Mouse (Mus musculus) ES-Bruce4 (cell line): ENCODE results near the gene Klf9. TPM values are rescaled to one million over a fixed set of nuclear protein-coding genes. Genes with fewer than 3 reads are reported as not detected.

Experiments
- H3K27ac ChIP-seq: 2 replicates; pipeline ENCODE4 v1.5.1; 2012; ENCODE audit warnings: low read length, inconsistent platforms; ENCODE audit not compliant: insufficient read depth
- H3K27me3 ChIP-seq: 2 replicates; pipeline ENCODE4 v1.6.1; 2012; ENCODE audit warnings: mild to moderate bottlenecking, low read length, inconsistent platforms; ENCODE audit not compliant: control insufficient read depth, poor library complexity, insufficient read depth, severe bottlenecking
- H3K36me3 ChIP-seq: 2 replicates; pipeline ENCODE4 v1.6.1; 2012; ENCODE audit warnings: inconsistent platforms, mild to moderate bottlenecking, low read length, moderate library complexity; ENCODE audit not compliant: control insufficient read depth, poor library complexity, insufficient read depth, severe bottlenecking
- H3K4me1 ChIP-seq: one replicate; pipeline ENCODE4 v1.8.1; 2011; ENCODE audit warnings: low read length; ENCODE audit not compliant: control insufficient read depth, insufficient read depth
- H3K4me3 ChIP-seq: 2 replicates; pipeline ENCODE4 v1.5.1; 2011; ENCODE audit warnings: low read depth, mild to moderate bottlenecking, low read length
- H3K9ac ChIP-seq: 2 replicates; pipeline ENCODE4 v1.6.1; 2012; ENCODE audit warnings: low read depth, mild to moderate bottlenecking, inconsistent platforms; ENCODE audit not compliant: poor library complexity, severe bottlenecking
- H3K9me3 ChIP-seq: replicated peaks from 2 replicates; pipeline ENCODE4 v1.6.1; 2012; ENCODE audit warnings: mild to moderate bottlenecking, low read length, inconsistent platforms; ENCODE audit not compliant: control insufficient read depth, poor library complexity, insufficient read depth, severe bottlenecking
- CTCF ChIP-seq: IDR thresholded peaks from one replicate; pipeline ENCODE4 v1.8.1; 2011; ENCODE audit warnings: low read depth, low read length
- EP300 ChIP-seq: IDR thresholded peaks from 2 replicates; pipeline ENCODE4 v1.6.1; 2011; ENCODE audit warnings: low read depth, low read length; ENCODE audit not compliant: insufficient read depth
- POLR2A ChIP-seq: IDR thresholded peaks from one replicate; pipeline ENCODE4 v1.8.1; 2011; ENCODE audit warnings: low read length; ENCODE audit not compliant: insufficient read depth
- polyA plus RNA-seq: library from polyadenylated mRNA; stranded (reverse); fragments of >200 nt; gene quantifications from 2 replicates; pipeline ENCODE4 v1.2.4, GENCODE M21; 2011; ENCODE audit warnings: low read depth; ENCODE audit not compliant: missing spikeins, insufficient read depth, insufficient read length

Klf9 gene
- polyA plus RNA-seq = 73.8 and 77.1 TPM in 2 replicates

GRCm38 (mm10) chr19:23140689-23141317 is at the start of gene Klf9:
TSS of gene Klf9 (plus strand) at chr19:23141226.
- Histone ChIP-seq H3K4me3 (peak within 1 kb of the TSS; percentile 77), H3K4me1 (no peaks in the 10 kb centered on the region), H3K9me3 (no peaks in the 10 kb centered on the region), H3K36me3 (peaks cover 17% of the 10 kb centered on the region), H3K27ac (peak within 1 kb of the TSS; percentile 95), H3K27me3 (no peaks in the 10 kb centered on the region), H3K9ac (peak within 1 kb of the TSS; percentile 93)
- TF ChIP-seq CTCF (no peak), POLR2A (peak; percentile 22), EP300 (peak; percentile 79)

- Histone ChIP-seq H3K9ac (peak overlapping the region; percentile 64), H3K9me3 (peaks cover 1% of the 10 kb centered on the region), H3K27ac (peak overlapping the region; percentile 90), H3K4me1 (peaks cover 11% of the 10 kb centered on the region), H3K27me3 (no peaks in the 10 kb centered on the region), H3K4me3 (no peak overlapping the region), H3K36me3 (no peaks in the 10 kb centered on the region)
- TF ChIP-seq CTCF (no peak), POLR2A (no peak), EP300 (no peak)
Measured at GRCm38 (mm10) chr19:23091586-23091985, 49.4 kb upstream of the Klf9 start.

- no peaks in the 10 kb centered on the region for H3K36me3 ChIP-seq
- peak overlapping the region; percentile 31 for H3K9ac ChIP-seq
- peaks cover 9% of the 10 kb centered on the region for H3K4me1 ChIP-seq
- H3K27me3 ChIP-seq = no peaks in the 10 kb centered on the region
- H3K27ac ChIP-seq = peak overlapping the region; percentile 93
- TF ChIP-seq EP300 (peak; percentile 57; the same call in 1 of the 2 replicates), POLR2A (no peak)
- peak overlapping the region; percentile 30 for H3K4me3 ChIP-seq
- H3K9me3 ChIP-seq = no peaks in the 10 kb centered on the region
Measured at GRCm38 (mm10) chr19:23093548-23093947, 47.5 kb upstream of the Klf9 start.

- TF ChIP-seq CTCF (no peak), EP300 (peak; percentile 31; the same call in 1 of the 2 replicates)
- Histone ChIP-seq H3K9me3 (no peaks in the 10 kb centered on the region), H3K27me3 (no peaks in the 10 kb centered on the region), H3K4me3 (no peak overlapping the region), H3K9ac (no peak overlapping the region), H3K27ac (peak overlapping the region; percentile 95), H3K4me1 (peaks cover 7% of the 10 kb centered on the region), H3K36me3 (no peaks in the 10 kb centered on the region)
Measured at GRCm38 (mm10) chr19:23094906-23095305, 46.1 kb upstream of the Klf9 start.

- Histone ChIP-seq H3K36me3 (no peaks in the 10 kb centered on the region), H3K9me3 (no peaks in the 10 kb centered on the region), H3K9ac (no peak overlapping the region), H3K27me3 (no peaks in the 10 kb centered on the region), H3K4me3 (no peak overlapping the region), H3K27ac (no peak overlapping the region), H3K4me1 (peaks cover 1% of the 10 kb centered on the region)
- TF ChIP-seq EP300 = no peak
- no peak for TF ChIP-seq POLR2A
- TF ChIP-seq CTCF = no peak
Measured at GRCm38 (mm10) chr19:23106859-23107258, 34.2 kb upstream of the Klf9 start.

GRCm38 (mm10) chr19:23107335-23107734 is 33.7 kb upstream of the Klf9 start:
- Histone ChIP-seq H3K4me3 (no peak overlapping the region), H3K9me3 (no peaks in the 10 kb centered on the region), H3K36me3 (no peaks in the 10 kb centered on the region), H3K9ac (no peak overlapping the region), H3K4me1 (no peaks in the 10 kb centered on the region), H3K27ac (no peak overlapping the region), H3K27me3 (no peaks in the 10 kb centered on the region)
- no peak for TF ChIP-seq CTCF
- TF ChIP-seq EP300 = no peak
- TF ChIP-seq POLR2A = no peak
